Mouse (Mus musculus) right cerebral cortex, postnatal 36 days (tissue): ENCODE data around the gene Slc40a1.

ENCODE experiments used
- DNase-seq, 2 experiments: peaks; one replicate each; pipeline ENCODE4 v3.0.0; 2022; ENCODE audit warnings: low spot score in 2 of 2, mixed read lengths in 1 of 2

Gene Slc40a1

DNA sequence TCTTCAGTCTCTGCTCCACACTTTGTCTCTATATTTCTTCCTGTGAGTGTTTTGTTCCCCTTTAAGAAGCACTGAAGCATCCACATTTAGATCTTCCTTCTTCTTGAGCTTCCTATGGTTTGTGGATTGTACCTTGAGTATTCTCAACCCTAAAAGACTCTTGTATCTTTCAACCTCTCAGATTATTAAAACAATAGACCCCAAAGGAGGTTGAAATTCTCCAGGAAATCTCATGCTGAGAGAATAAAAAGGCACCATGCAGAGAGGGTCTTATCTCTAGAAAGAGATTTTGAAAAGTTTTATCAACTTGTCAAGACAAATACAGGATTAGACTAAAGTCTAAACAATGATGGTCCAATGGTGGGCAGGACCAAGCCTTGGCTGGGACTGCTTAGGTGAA is 42.9 kb downstream of the Slc40a1 start:
- no peak for DNase-seq

GRCm38 (mm10) chr1:45882076-45882475 is 44.2 kb downstream of the Slc40a1 start:
- DNase-seq, result no peak

DNA sequence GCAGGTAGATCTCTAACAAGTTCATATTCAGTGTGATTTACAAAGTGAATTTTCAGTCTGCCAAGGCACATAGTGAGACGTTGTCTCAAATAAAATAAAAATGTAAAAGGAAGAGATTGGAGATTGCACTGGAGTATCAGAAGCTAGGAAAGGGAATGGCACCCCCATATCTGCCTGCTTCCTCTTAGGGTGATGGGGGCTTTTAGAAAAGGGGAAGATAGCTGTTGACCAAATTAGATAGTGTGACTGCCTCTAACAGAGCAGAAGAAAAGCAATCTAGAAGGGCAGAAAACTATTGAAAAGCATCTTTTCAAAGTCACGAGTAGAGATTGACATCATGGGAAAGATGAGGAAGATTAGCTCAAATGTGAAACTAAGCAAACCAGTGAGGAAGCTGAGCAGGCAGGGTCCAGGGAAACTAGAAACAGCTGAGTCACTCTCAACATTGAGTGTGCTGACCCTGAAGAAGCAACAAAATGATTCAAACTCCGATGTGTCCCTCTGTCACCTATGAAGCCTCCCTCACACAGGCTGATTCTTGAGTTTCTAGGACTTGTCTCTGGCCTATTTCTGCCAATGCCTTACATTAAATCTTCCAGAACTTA is 45.0 kb downstream of the Slc40a1 start:
- no peak for DNase-seq

DNA sequence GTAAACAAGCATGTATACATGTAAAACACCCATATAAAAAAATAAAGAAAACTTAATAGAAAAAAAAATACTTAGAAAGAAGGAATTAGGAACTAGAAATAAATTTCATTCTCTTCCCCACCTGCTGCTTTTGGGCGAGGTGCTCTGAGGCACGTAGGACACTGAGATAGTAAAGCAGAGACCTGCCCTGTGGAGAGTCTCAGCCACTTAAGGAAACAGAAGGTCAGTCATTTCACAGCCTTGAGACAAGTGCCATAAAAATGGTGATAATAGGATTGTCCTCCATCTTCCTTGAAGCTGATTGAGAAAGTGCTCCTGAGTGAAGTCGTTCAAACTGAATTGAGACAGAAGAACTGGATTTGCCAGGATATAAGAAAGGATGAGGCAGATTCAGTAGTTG is 48.9 kb downstream of the Slc40a1 start:
- no peak for DNase-seq

GRCm38 (mm10) chr1:45876450-45877198 is 49.7 kb downstream of the Slc40a1 start:
- DNase-seq, result no peak

GRCm38 (mm10) chr1:45875640-45876039 is 50.7 kb downstream of the Slc40a1 start:
- DNase-seq, result no peak

GRCm38 (mm10) chr1:45873250-45873649 is 53.1 kb downstream of the Slc40a1 start:
- DNase-seq, result no peak

GRCm38 (mm10) chr1:45868479-45869137 is 57.7 kb downstream of the Slc40a1 start:
- DNase-seq, result no peak

DNA sequence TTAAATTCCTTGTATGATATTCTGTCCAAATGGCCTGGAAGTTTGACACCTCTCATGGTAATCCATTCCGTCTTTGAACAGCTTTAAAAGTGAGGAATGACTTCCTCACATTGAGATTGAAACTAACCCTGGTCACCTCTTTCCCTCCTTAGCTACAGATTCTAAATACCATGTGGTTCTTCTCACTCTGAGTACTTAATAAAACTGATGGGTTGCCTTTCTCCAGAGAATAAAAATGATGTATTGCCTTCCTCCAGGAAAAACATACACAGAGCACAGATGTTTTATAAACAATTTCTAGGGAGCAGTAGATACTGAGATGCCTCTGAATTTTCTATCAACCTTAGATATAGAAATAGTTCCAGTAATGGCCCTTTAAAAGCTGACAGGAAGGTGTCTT is 58.3 kb downstream of the Slc40a1 start:
- DNase-seq, result no peak

DNA sequence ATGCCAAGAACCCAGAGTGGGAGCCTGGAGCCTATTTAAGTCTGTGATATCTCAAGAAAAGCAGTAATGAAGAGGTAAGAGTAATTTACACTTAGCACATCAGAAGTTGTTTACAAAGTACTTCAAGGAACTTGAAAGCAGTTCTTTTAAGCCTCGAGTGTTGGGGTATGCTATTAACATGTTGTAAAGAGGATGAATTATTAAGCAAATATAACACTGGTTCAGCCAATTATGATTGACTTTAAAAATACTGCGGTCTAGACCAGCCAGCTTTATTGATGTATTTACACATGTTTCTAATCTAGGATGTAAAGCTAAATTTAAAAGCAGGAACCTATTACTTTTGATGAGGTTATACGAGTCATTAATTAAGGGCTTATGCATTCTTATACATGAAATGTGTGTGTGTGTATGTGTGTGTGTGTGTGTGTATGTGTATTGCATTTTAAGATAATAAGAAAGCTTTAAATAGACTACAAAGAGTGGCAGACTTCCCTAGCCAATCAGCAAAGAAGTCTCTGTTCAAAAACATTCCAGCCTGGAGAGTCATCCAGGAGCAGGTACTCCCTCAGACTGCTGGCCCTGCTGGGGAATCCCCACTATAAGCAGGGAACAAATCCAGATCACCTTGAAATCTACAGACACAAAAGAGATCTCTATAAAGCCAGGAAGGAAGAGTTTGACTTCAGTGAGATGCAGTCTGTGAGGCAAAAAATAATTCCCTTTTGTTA is 59.9 kb downstream of the Slc40a1 start:
- no peak for DNase-seq

- no peak for DNase-seq
Observed at GRCm38 (mm10) chr1:45865727-45866126, 60.6 kb downstream of the Slc40a1 start.

DNA sequence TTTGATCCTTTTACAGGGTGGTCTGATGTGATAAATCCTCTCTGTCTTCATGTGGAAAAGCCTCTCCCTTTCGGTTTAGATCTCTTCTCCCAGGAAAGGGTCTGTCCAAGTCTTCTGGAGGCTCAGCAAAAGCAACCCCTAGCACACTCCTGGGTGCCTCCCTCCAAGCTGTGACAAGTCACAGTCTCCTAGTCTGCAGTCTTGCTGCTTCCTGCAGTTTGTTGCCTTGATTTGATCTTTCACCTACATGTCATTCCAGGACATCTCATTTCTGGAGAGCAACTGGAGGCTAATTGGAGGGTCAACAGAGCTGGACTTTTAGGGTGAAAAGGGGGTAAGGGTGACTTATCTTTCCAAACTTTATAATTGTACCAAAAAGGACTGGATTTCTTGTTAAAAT is 61.0 kb downstream of the Slc40a1 start:
- DNase-seq, result no peak

DNA sequence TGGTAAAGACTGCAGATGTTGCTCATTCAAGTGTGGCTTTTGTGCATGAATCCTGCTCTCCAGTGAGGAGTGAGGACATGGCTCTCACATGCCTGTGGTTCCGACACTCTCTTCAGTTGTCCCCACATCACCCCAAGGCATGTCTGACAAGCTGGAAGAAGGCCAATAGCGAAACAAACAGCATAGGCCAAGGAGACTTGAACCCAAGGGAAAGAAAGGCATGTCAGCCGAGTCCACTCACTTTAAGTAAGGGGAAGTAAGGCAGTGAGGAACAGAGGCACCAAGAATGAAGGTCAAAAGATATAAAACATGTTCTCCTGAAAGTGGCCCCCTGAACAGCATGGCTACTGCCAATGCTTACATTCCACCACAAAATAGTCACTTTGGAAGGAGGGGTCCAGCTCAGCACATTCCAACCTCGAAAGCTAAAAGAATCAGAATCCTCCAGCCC is 61.7 kb downstream of the Slc40a1 start:
- DNase-seq, result no peak

DNA sequence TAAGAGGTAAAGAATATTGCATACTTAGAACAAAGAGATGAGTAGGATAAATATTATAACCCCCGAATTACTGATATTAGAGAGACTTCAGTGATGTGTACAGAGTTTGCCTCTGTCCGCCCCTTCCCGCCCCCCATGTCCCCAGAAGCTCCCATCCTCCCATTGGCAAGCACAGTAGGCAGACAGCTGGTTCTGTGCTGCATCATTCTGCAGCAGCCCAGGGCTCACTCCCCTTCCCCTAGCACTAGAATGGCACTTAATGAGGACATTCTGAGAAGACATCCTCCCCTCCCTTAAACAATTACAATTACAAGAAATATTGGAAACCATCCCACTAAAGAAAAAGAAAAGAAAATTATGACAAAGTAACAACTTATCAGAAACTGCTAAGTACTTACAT is 62.7 kb downstream of the Slc40a1 start:
- no peak for DNase-seq

DNA sequence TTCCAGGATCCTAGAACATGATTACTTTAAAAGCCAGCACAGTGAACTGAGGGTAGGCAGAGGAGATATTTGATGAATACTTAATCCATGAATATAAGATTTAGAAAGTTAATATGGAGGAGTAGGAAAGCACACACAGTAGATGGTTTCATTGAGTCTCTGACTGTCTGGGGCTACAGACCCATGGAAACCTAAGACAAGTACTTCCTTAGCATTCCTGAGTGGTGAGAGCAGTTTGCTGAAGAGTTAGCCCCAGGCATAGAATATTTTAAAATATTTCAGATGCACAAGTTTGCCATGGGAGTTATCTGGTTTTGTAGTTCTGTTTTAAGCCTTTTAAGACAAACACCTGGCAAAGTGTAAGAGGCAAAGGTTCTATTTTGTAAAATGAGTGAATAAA is 65.2 kb downstream of the Slc40a1 start:
- DNase-seq, result no peak

DNA sequence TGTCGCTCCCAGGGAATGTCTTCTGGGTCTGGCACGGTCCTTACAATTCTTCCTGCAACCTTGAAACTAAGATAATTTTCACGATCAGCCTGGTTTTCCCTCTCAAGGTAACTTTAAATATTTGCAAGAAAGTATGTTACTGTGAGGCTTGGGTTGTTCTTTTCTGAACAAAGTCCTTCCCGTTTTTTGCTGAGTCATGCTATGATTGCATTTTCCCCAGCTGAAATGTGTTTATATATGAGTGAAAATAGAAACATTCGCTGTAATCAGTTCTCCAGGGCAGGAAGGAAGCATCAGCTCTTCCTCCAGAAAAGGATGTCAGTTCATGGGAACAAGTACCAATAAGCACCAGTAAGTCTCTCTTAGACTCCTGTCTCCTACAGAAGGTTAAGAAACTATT is 66.0 kb downstream of the Slc40a1 start:
- no peak for DNase-seq
